Mouse (Mus musculus): ENCODE data around the gene Gp2.

The Gp2 gene

GRCm38 (mm10) chr7:119459185-119459584 lies at the start of gene Gp2:
Gp2 (minus strand) TSS chr7:119459285.
- DNase-seq (ENCODE audit: low read depth, low spot score): no peak

GRCm38 (mm10) chr7:119490041-119490780 lies 31.1 kb upstream of the Gp2 start:
- DNase-seq (ENCODE audit: low read depth, low spot score): no peak

GRCm38 (mm10) chr7:119486683-119487082 lies 27.6 kb upstream of the Gp2 start:
- no peak for DNase-seq (ENCODE audit: low read depth, low spot score)

GRCm38 (mm10) chr7:119484154-119484553 lies 25.1 kb upstream of the Gp2 start:
- no peak for DNase-seq (ENCODE audit: low read depth, low spot score)

GRCm38 (mm10) chr7:119479256-119479655 lies 20.2 kb upstream of the Gp2 start, which contains the start of gene Umod:
Umod (minus strand) TSS chr7:119479282.
- no peak for DNase-seq (ENCODE audit: low read depth, low spot score)

GRCm38 (mm10) chr7:119476500-119477389 lies 17.7 kb upstream of the Gp2 start:
- peak; percentile 1 for DNase-seq (ENCODE audit: low read depth, low spot score)

- no peak for DNase-seq (ENCODE audit: low read depth, low spot score)
Observed at GRCm38 (mm10) chr7:119454192-119454591, 4.9 kb downstream of the Gp2 start.

- DNase-seq (ENCODE audit: low read depth, low spot score): no peak
Observed at GRCm38 (mm10) chr7:119443849-119444248, 15.2 kb downstream of the Gp2 start.

GRCm38 (mm10) chr7:119441938-119442337 lies 17.1 kb downstream of the Gp2 start:
- DNase-seq (ENCODE audit: low read depth, low spot score): no peak

GRCm38 (mm10) chr7:119427180-119427616 lies 31.9 kb downstream of the Gp2 start:
- DNase-seq (ENCODE audit: low read depth, low spot score): no peak

- no peak for DNase-seq (ENCODE audit: low read depth, low spot score)
Observed at GRCm38 (mm10) chr7:119420730-119421129, 38.4 kb downstream of the Gp2 start.

GRCm38 (mm10) chr7:119418523-119418922 lies 40.6 kb downstream of the Gp2 start:
- no peak for DNase-seq (ENCODE audit: low read depth, low spot score)

- no peak for DNase-seq (ENCODE audit: low read depth, low spot score)
Observed at GRCm38 (mm10) chr7:119394050-119394732, 64.9 kb downstream of the Gp2 start.
